Mouse (Mus musculus) liver, embryonic 14.5 days (tissue): ENCODE measurements at regions not wholly inside any gene's neighbourhood (a gene's known extent, or its start where the extent isn't known, plus 50 kb on each side); places are given as distances from the start of the nearest gene placed in this dataset.

Source experiments
- ATAC-seq: fragments of 200-750 bp; cut with Nextera tagmentation; 2 replicates; pipeline ENCODE4 v1.8.0; 2017; ENCODE audit warnings: moderate number of reproducible peaks, mild to moderate bottlenecking, moderate library complexity; ENCODE audit not compliant: insufficient read depth
- DNase-seq, 3 experiments: peaks; one replicate each; pipeline ENCODE4 v3.0.0-alpha.2; 2012 to 2013; ENCODE audit warnings: low read depth in 3 of 3, low spot score in 3 of 3
- H3K27ac ChIP-seq: fragments of 300-500 bp; sonication (generic); 2 replicates; pipeline ENCODE4 v1.5.1; 2014; ENCODE audit warnings: moderate library complexity, mild to moderate bottlenecking, control low read depth, inconsistent platforms
- H3K27me3 ChIP-seq: fragments of 300-500 bp; sonication (generic); 2 replicates; pipeline ENCODE4 v1.6.1; 2014; ENCODE audit warnings: mild to moderate bottlenecking, low read length, moderate library complexity; ENCODE audit not compliant: control insufficient read depth, insufficient read depth
- H3K36me3 ChIP-seq: fragments of 300-500 bp; sonication (generic); replicated peaks from 2 replicates; pipeline ENCODE4 v1.6.1; 2014; ENCODE audit warnings: low read depth; ENCODE audit not compliant: control insufficient read depth, insufficient read depth
- H3K4me1 ChIP-seq, 2 experiments: fragments of 200-500 bp in 1 of 2; fragments of 300-500 bp in 1 of 2; sonication (generic) in 1 of 2; replicated peaks; 2 replicates each; pipeline ENCODE4 v1.6.1; 2012 to 2014; ENCODE audit warnings: antibody characterized with exemption in 1 of 2, inconsistent platforms in 1 of 2, low read length in 1 of 2; ENCODE audit not compliant: control insufficient read depth in 2 of 2, insufficient read depth in 2 of 2
- H3K4me2 ChIP-seq: fragments of 300-500 bp; sonication (generic); 2 replicates; pipeline ENCODE4 v1.6.1; 2014; ENCODE audit warnings: low read depth, mild to moderate bottlenecking, control low read depth, moderate library complexity
- H3K4me3 ChIP-seq, 2 experiments: fragments of 200-500 bp in 1 of 2; fragments of 300-500 bp in 1 of 2; sonication (generic) in 1 of 2; 2 replicates each; pipeline ENCODE4 v1.5.1; 2012 to 2014; ENCODE audit warnings: low read depth in 2 of 2, low read length in 2 of 2, mild to moderate bottlenecking in 2 of 2, control low read depth in 1 of 2, inconsistent platforms in 1 of 2, moderate library complexity in 1 of 2; ENCODE audit not compliant: insufficient read depth in 1 of 2
- H3K9ac ChIP-seq: fragments of 300-500 bp; sonication (generic); replicated peaks from 2 replicates; pipeline ENCODE4 v1.6.1; 2014; ENCODE audit warnings: mild to moderate bottlenecking, control low read depth, moderate library complexity
- H3K9me3 ChIP-seq: fragments of 300-500 bp; sonication (generic); 2 replicates; pipeline ENCODE4 v1.6.1; 2016; ENCODE audit warnings: low read length, mixed read lengths; ENCODE audit not compliant: control insufficient read depth
- CTCF ChIP-seq: IDR thresholded peaks from 2 replicates; pipeline ENCODE4 v1.5.1; 2016; ENCODE audit warnings: antibody characterized with exemption, low read depth, control low read depth
- EP300 ChIP-seq: IDR thresholded peaks from 2 replicates; pipeline ENCODE4 v1.6.1; 2016; ENCODE audit warnings: antibody characterized with exemption, low read depth
- WGBS: fragments of 180-500 bp; shearing (Covaris S2); extraction: QIAGEN DNeasy Blood & Tissue Kit; methylation state at CpG from one replicate; pipeline ENCODE4 v1.1.7; 2014; ENCODE audit not compliant: insufficient replicate concordance; 5-methylcytosine and 5-hydroxymethylcytosine counted together

- no peak overlapping the region for H3K4me2 ChIP-seq
- H3K27ac ChIP-seq, result no peak overlapping the region
- TF ChIP-seq EP300 (no peak), CTCF (no peak)
- DNase-seq (no peak), ATAC-seq (no peak)
- H3K36me3 ChIP-seq, result no peaks in the 10 kb centered on the region
- WGBS, result 71% methylated on average over 1 of the region's 1 CpGs
- H3K9ac ChIP-seq, result no peak overlapping the region
- no peaks in the 10 kb centered on the region for H3K27me3 ChIP-seq
- H3K4me1 ChIP-seq, result no peaks in the 10 kb centered on the region
- no peak overlapping the region for H3K4me3 ChIP-seq
- H3K9me3 ChIP-seq, result no peaks in the 10 kb centered on the region
Measured at GRCm38 (mm10) chr16:63412656-63413055, 451.3 kb downstream of the Epha3 start.

DNA sequence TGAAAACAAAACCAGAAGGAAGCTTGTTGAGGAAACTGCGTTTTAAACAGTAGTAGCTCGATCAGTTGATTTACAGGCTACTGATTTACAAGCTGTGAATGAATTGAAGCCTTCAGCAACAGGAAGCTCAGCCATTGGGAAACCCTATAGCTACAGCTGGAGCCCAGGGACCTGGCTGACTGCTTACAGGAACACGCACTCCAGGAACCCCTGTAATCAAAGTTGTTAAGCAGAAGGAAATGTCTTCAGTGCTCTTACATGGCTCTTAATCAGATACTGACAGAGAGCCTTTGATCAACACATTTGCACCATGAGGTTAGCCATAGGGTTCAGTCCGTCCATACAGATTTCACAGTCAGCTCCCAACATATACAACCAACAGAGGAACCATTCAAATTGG is 411.7 kb downstream of the Epha3 start:
- ATAC-seq, result no peak
- WGBS, result 34% methylated on average over 4 of the region's 4 CpGs

DNA sequence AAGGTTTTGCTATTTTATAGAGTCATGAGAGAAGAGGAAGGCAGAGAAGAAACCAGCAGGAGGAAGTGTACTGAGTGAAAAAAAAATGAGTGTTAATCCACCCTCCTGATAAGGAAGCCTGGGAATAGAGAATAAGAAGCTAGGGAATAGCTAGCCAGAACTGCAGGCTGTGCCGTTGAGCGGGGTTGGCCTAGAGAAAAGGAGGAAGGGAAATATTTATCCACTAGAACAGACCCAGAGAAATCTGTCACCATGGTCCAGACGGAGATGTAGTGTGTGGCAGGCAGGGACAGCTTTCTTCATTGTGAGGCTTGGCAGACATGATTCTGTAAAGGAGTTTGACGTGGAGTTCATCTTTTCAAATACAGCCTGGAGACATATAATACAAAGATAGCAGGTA is 397.4 kb downstream of the Epha3 start:
- ATAC-seq (no peak), DNase-seq (no peak)
- no peak overlapping the region for H3K4me2 ChIP-seq
- H3K9ac ChIP-seq, result no peak overlapping the region
- H3K27me3 ChIP-seq, result no peaks in the 10 kb centered on the region
- TF ChIP-seq EP300 (no peak), CTCF (no peak)
- no peak overlapping the region for H3K27ac ChIP-seq
- WGBS, result 44% methylated on average over 4 of the region's 4 CpGs
- no peaks in the 10 kb centered on the region for H3K36me3 ChIP-seq
- H3K9me3 ChIP-seq, result no peaks in the 10 kb centered on the region
- no peaks in the 10 kb centered on the region for H3K4me1 ChIP-seq
- H3K4me3 ChIP-seq, result no peak overlapping the region

More for the DNA sequence above, 411.7 kb downstream of the Epha3 start:
- TF ChIP-seq CTCF (no peak), EP300 (no peak)
- no peak overlapping the region for H3K9ac ChIP-seq
- no peaks in the 10 kb centered on the region for H3K4me1 ChIP-seq
- no peaks in the 10 kb centered on the region for H3K27me3 ChIP-seq
- H3K36me3 ChIP-seq, result no peaks in the 10 kb centered on the region
- no peaks in the 10 kb centered on the region for H3K9me3 ChIP-seq
- H3K27ac ChIP-seq, result no peak overlapping the region
- no peak overlapping the region for H3K4me3 ChIP-seq
- H3K4me2 ChIP-seq, result no peak overlapping the region
- no peak for DNase-seq

DNA sequence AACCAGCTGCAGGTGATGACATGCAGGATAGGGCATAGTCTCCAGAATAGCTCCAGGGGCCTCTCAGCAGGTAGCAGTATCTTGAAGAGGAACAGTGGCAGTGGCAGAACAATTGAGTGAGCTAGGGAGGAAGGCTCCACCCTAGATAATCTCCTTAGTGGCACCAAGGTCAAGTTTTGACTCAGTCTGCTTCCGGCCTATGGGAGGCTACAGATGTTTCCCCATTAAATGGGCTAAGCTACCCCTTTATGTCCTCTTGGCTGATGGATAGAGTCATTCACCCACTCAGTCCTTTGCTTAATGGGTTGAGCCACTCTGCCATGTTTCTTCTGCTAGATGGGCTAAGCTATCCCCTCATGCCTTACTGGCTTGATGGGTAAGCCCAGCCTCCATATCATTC is 395.1 kb downstream of the Epha3 start:
- ATAC-seq, result no peak
- H3K4me3 ChIP-seq, result no peak overlapping the region
- no peak for DNase-seq
- no peak for TF ChIP-seq CTCF
- no peak for TF ChIP-seq EP300
- no peaks in the 10 kb centered on the region for H3K4me1 ChIP-seq
- H3K9ac ChIP-seq, result no peak overlapping the region
- H3K27me3 ChIP-seq, result no peaks in the 10 kb centered on the region
- WGBS, result 74% methylated on average over 1 of the region's 1 CpGs
- no peak overlapping the region for H3K27ac ChIP-seq
- H3K36me3 ChIP-seq, result no peaks in the 10 kb centered on the region
- no peaks in the 10 kb centered on the region for H3K9me3 ChIP-seq
- no peak overlapping the region for H3K4me2 ChIP-seq
